Mouse (Mus musculus): ENCODE data around the gene Il16. TPM values are rescaled to one million over a fixed set of nuclear protein-coding genes. Genes with fewer than 3 reads are reported as not detected.

Il16 gene
- polyA plus RNA-seq, 1 experiment from 2014 or later: 2.0 TPM

DNA sequence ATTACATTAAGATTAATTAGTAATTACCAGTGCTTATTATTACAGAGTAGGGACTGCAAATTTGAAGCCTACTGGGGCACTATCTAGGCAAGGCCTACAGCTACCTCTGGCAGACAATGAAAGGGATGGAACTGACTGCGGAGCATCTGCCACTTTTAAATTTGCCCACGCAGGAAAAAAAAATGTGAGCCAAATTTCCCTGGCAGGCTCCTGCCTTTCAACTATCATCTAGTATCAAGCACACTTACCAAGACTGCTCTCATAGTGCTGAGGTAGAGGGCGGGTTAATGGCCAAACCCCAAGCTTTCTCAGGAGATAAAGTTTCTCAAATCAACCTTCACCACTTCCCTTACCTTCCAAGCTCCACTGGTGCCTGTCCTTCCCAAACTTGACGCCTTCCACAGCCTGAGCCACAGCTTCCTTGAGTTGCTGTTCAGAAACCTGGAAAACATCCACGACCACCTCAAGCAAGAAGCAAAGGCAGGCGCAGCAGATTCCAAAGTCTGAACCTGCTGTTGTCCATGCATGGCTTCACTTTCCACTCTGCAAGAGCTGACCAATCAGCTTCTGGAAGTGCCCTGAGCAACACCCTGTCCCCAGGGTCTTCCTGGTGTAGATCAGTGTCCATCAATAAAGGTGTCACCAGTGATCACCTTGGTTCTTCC lies 82.7 kb downstream of the Il16 start:
- peaks cover 6% of the 10 kb centered on the region; the same call in 1 of the 2 replicates for H3K27me3 ChIP-seq (ENCODE audit: insufficient read depth, poor library complexity, severe bottlenecking)
- no peaks in the 10 kb centered on the region for H3K9me3 ChIP-seq
- H3K27ac ChIP-seq: no peak overlapping the region
- no peaks in the 10 kb centered on the region for H3K4me1 ChIP-seq
- 79% methylated on average over 6 of the region's 6 CpGs for WGBS
- no peaks in the 10 kb centered on the region for H3K36me3 ChIP-seq
- no peak for DNase-seq (ENCODE audit: low spot score)
- H3K4me3 ChIP-seq: no peak overlapping the region

DNA sequence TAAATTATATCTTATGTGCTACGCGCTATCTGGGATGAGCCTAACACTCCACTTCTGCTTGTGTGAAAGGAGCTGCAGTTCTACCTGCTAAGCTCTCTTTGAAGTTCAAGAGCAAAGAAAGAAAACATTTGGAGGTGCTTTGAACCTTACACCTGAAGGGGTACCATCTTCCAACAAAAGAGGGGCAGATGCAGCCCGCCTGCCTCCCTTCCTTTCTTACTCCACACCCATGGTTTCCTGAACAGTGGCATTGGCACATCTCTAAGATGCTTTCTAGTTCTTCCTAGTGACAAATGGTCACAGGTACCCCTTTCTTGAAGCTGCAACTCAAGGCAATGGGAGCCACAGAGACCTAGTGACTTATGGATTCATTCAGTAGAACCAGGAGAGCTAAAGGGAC lies 83.8 kb downstream of the Il16 start:
- 88% methylated on average over 3 of the region's 3 CpGs for WGBS
- H3K27ac ChIP-seq: no peak overlapping the region
- H3K27me3 ChIP-seq (ENCODE audit: insufficient read depth, poor library complexity, severe bottlenecking): no peaks in the 10 kb centered on the region
- DNase-seq (ENCODE audit: low spot score): no peak
- no peaks in the 10 kb centered on the region for H3K4me1 ChIP-seq
- no peaks in the 10 kb centered on the region for H3K36me3 ChIP-seq
- H3K9me3 ChIP-seq: no peaks in the 10 kb centered on the region
- no peak overlapping the region for H3K4me3 ChIP-seq

GRCm38 (mm10) chr7:83661031-83661430 lies 84.5 kb downstream of the Il16 start:
- no peaks in the 10 kb centered on the region for H3K27me3 ChIP-seq (ENCODE audit: insufficient read depth, poor library complexity, severe bottlenecking)
- H3K9me3 ChIP-seq: no peaks in the 10 kb centered on the region
- H3K27ac ChIP-seq: no peak overlapping the region
- no peaks in the 10 kb centered on the region for H3K4me1 ChIP-seq
- no peak for DNase-seq (ENCODE audit: low spot score)
- no peak overlapping the region for H3K4me3 ChIP-seq
- 85% methylated on average over 10 of the region's 10 CpGs for WGBS
- no peaks in the 10 kb centered on the region for H3K36me3 ChIP-seq

GRCm38 (mm10) chr7:83660273-83660691 lies 85.2 kb downstream of the Il16 start:
- no peak for DNase-seq (ENCODE audit: low spot score)
- Histone ChIP-seq H3K4me3 (no peak overlapping the region), H3K27ac (no peak overlapping the region), H3K9me3 (no peaks in the 10 kb centered on the region), H3K27me3 (ENCODE audit: insufficient read depth, poor library complexity, severe bottlenecking) (no peaks in the 10 kb centered on the region), H3K4me1 (no peaks in the 10 kb centered on the region), H3K36me3 (no peaks in the 10 kb centered on the region)
- 90% methylated on average over 11 of the region's 11 CpGs for WGBS

- H3K4me3 ChIP-seq: no peak overlapping the region
- H3K27ac ChIP-seq: no peak overlapping the region
- H3K9me3 ChIP-seq: no peaks in the 10 kb centered on the region
- no peaks in the 10 kb centered on the region for H3K27me3 ChIP-seq (ENCODE audit: insufficient read depth, poor library complexity, severe bottlenecking)
- WGBS: 80% methylated on average over 9 of the region's 9 CpGs
- DNase-seq (ENCODE audit: low spot score): no peak
- no peaks in the 10 kb centered on the region for H3K36me3 ChIP-seq
- no peaks in the 10 kb centered on the region for H3K4me1 ChIP-seq
These were observed 86.1 kb downstream of the Il16 start for GRCm38 (mm10) chr7:83659159-83660065.

GRCm38 (mm10) chr7:83658716-83659115 lies 86.8 kb downstream of the Il16 start:
- no peaks in the 10 kb centered on the region for H3K9me3 ChIP-seq
- WGBS: 78% methylated on average over 1 of the region's 1 CpGs

DNA sequence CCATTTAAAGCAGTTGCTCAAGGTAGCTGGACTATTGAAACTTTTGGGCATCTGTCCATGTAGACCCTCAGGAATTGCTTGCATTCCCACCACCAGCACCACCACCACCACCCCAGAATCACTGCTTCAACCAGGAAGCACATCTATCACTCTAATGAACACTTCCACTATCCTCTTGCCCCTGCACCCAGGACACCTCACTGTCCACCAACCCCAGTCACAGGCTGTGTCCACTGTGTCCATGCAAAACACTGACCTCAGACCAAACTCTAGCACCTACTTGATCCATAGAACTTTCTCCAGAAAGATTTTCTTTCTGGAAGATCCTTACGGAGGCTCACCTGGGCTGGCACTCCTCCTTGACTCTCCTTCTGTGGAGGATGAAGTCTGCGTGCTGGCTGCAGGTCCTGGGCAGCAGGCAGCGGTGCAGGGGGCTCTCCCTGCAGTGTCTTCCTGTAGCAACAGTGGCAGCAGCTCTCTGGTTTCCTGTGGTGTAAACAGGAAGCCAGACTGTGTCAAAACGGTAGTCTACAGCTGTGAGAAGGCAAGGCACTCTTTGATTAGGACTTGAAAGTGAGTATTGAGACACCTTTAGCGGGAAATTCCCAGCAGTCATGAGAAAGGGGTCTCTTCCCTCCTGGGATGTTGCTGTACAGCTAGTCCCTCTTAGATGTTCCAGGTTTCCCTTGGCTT lies 90.4 kb downstream of the Il16 start:
- no peak overlapping the region for H3K27ac ChIP-seq
- H3K4me3 ChIP-seq: no peak overlapping the region

More at GRCm38 (mm10) chr7:83658716-83659115, 86.8 kb downstream of the Il16 start:
- no peak overlapping the region for H3K27ac ChIP-seq
- no peak for DNase-seq (ENCODE audit: low spot score)
- no peaks in the 10 kb centered on the region for H3K36me3 ChIP-seq
- no peaks in the 10 kb centered on the region for H3K4me1 ChIP-seq
- no peaks in the 10 kb centered on the region for H3K27me3 ChIP-seq (ENCODE audit: insufficient read depth, poor library complexity, severe bottlenecking)
- no peak overlapping the region for H3K4me3 ChIP-seq

GRCm38 (mm10) chr7:83654196-83654595 lies 91.3 kb downstream of the Il16 start:
- no peaks in the 10 kb centered on the region for H3K36me3 ChIP-seq
- WGBS: 82% methylated on average over 2 of the region's 2 CpGs
- no peak overlapping the region for H3K4me3 ChIP-seq
- H3K27me3 ChIP-seq (ENCODE audit: insufficient read depth, poor library complexity, severe bottlenecking): no peaks in the 10 kb centered on the region
- H3K9me3 ChIP-seq: no peaks in the 10 kb centered on the region
- no peak for DNase-seq (ENCODE audit: low spot score)
- H3K4me1 ChIP-seq: no peaks in the 10 kb centered on the region
- H3K27ac ChIP-seq: no peak overlapping the region

More for the DNA sequence above, 90.4 kb downstream of the Il16 start:
- Histone ChIP-seq H3K4me1 (no peaks in the 10 kb centered on the region), H3K9me3 (no peaks in the 10 kb centered on the region), H3K27me3 (ENCODE audit: insufficient read depth, poor library complexity, severe bottlenecking) (no peaks in the 10 kb centered on the region), H3K36me3 (no peaks in the 10 kb centered on the region)
- WGBS: 54% methylated on average over 5 of the region's 5 CpGs
- DNase-seq (ENCODE audit: low spot score): no peak

GRCm38 (mm10) chr7:83653605-83654051 lies 91.9 kb downstream of the Il16 start:
- Histone ChIP-seq H3K4me1 (no peaks in the 10 kb centered on the region), H3K27ac (no peak overlapping the region), H3K36me3 (no peaks in the 10 kb centered on the region), H3K27me3 (ENCODE audit: insufficient read depth, poor library complexity, severe bottlenecking) (no peaks in the 10 kb centered on the region), H3K4me3 (no peak overlapping the region), H3K9me3 (no peaks in the 10 kb centered on the region)
- no peak for DNase-seq (ENCODE audit: low spot score)
- WGBS: 71% methylated on average over 2 of the region's 2 CpGs

GRCm38 (mm10) chr7:83652498-83652897 lies 93.0 kb downstream of the Il16 start:
- Histone ChIP-seq H3K4me1 (no peaks in the 10 kb centered on the region), H3K27me3 (ENCODE audit: insufficient read depth, poor library complexity, severe bottlenecking) (no peaks in the 10 kb centered on the region), H3K36me3 (no peaks in the 10 kb centered on the region), H3K4me3 (no peak overlapping the region), H3K27ac (no peak overlapping the region), H3K9me3 (no peaks in the 10 kb centered on the region)
- 80% methylated on average over 5 of the region's 5 CpGs for WGBS
- no peak for DNase-seq (ENCODE audit: low spot score)

- Histone ChIP-seq H3K4me3 (no peak overlapping the region), H3K9me3 (no peaks in the 10 kb centered on the region), H3K27ac (no peak overlapping the region), H3K27me3 (ENCODE audit: insufficient read depth, poor library complexity, severe bottlenecking) (no peaks in the 10 kb centered on the region), H3K4me1 (no peaks in the 10 kb centered on the region), H3K36me3 (no peaks in the 10 kb centered on the region)
- WGBS: 76% methylated on average over 5 of the region's 5 CpGs
- no peak for DNase-seq (ENCODE audit: low spot score)
These were observed 94.9 kb downstream of the Il16 start for GRCm38 (mm10) chr7:83650638-83651037.

- H3K36me3 ChIP-seq: 0 out of 2 replicates have a peak, but pooled peaks cover 4% of the 10 kb centered on the region
- H3K9me3 ChIP-seq: no peaks in the 10 kb centered on the region
- no peaks in the 10 kb centered on the region for H3K27me3 ChIP-seq (ENCODE audit: insufficient read depth, poor library complexity, severe bottlenecking)
- H3K4me3 ChIP-seq: no peak overlapping the region
- no peak overlapping the region for H3K27ac ChIP-seq
- 83% methylated on average over 7 of the region's 7 CpGs for WGBS
- peaks cover under 1% of the 10 kb centered on the region for H3K4me1 ChIP-seq
- no peak for DNase-seq (ENCODE audit: low spot score)
These were observed 96.7 kb downstream of the Il16 start for GRCm38 (mm10) chr7:83648807-83649206.

GRCm38 (mm10) chr7:83645476-83645875 lies 100.0 kb downstream of the Il16 start:
- Histone ChIP-seq H3K36me3 (peaks cover 8% of the 10 kb centered on the region), H3K27ac (no peak overlapping the region), H3K9me3 (no peaks in the 10 kb centered on the region), H3K4me1 (peaks cover 31% of the 10 kb centered on the region), H3K27me3 (ENCODE audit: insufficient read depth, poor library complexity, severe bottlenecking) (no peaks in the 10 kb centered on the region), H3K4me3 (no peak overlapping the region)
- DNase-seq (ENCODE audit: low spot score): no peak
- WGBS: 90% methylated on average over 5 of the region's 5 CpGs

Measured in heart, embryonic 10.5 days (tissue).